Mouse (Mus musculus) small intestine, adult 2 months (tissue): Measurements from ENCODE around the gene Cpsf7. TPM values are rescaled to one million over a fixed set of nuclear protein-coding genes. Genes with fewer than 3 reads are reported as not detected.

ENCODE experiments used
- H3K27ac ChIP-seq: fragments of 200-500 bp; 2 replicates; pipeline ENCODE4 v1.5.1; 2012; ENCODE audit warnings: low read depth, low read length, control low read depth, inconsistent platforms; ENCODE audit not compliant: insufficient read depth
- H3K27me3 ChIP-seq: fragments of 200-500 bp; 2 replicates; pipeline ENCODE4 v1.6.1; 2012; ENCODE audit warnings: mild to moderate bottlenecking, moderate library complexity, low read length, inconsistent platforms; ENCODE audit not compliant: control insufficient read depth, insufficient read depth
- H3K36me3 ChIP-seq: fragments of 200-500 bp; 2 replicates; pipeline ENCODE4 v1.6.1; 2012; ENCODE audit warnings: mild to moderate bottlenecking, low read length, control low read depth, inconsistent platforms; ENCODE audit not compliant: control insufficient read depth, insufficient read depth
- H3K4me1 ChIP-seq: fragments of 200-500 bp; 2 replicates; pipeline ENCODE4 v1.6.1; 2012; ENCODE audit warnings: low read length, inconsistent platforms, mixed read lengths; ENCODE audit not compliant: control insufficient read depth, insufficient read depth, insufficient read length
- H3K4me3 ChIP-seq: fragments of 200-500 bp; 2 replicates; pipeline ENCODE4 v1.5.1; 2012; ENCODE audit warnings: low read depth, mild to moderate bottlenecking, control low read depth, inconsistent platforms, low read length, moderate library complexity
- CTCF ChIP-seq: fragments of 200-500 bp; IDR thresholded peaks from 2 replicates; pipeline ENCODE4 v1.5.1; 2012; ENCODE audit warnings: low read depth, mild to moderate bottlenecking, control low read depth, inconsistent platforms, low read length, moderate library complexity, mixed read lengths; ENCODE audit not compliant: insufficient replicate concordance, insufficient read length; ENCODE audit errors: extremely low read depth
- POLR2A ChIP-seq: fragments of 200-500 bp; IDR thresholded peaks from 2 replicates; pipeline ENCODE4 v1.6.1; 2012; ENCODE audit warnings: low read depth, mild to moderate bottlenecking, control low read depth, inconsistent platforms, low read length, moderate library complexity
- WGBS: fragments of 180-500 bp; shearing (Covaris S2); methylation state at CpG from one replicate; pipeline ENCODE4 v1.1.7; 2018; 5-methylcytosine and 5-hydroxymethylcytosine counted together
- polyA plus RNA-seq: library from polyadenylated mRNA; depleted of rRNA; stranded (reverse); fragments of >200 nt; gene quantifications from 2 replicates; pipeline ENCODE4 v1.2.3, GENCODE M21; 2012

The Cpsf7 gene
- polyA plus RNA-seq, 1 experiment = 24.9 TPM

- no peak overlapping the region for H3K27ac ChIP-seq
- H3K4me3 ChIP-seq = no peak overlapping the region
- peaks cover 6% of the 10 kb centered on the region; the same call in 1 of the 2 replicates for H3K4me1 ChIP-seq
- no peak for TF ChIP-seq CTCF
- no peak for TF ChIP-seq POLR2A
- H3K27me3 ChIP-seq = 0 out of 2 replicates have a peak, but pooled peaks cover 2% of the 10 kb centered on the region
- WGBS = 51% methylated on average over 5 of the region's 5 CpGs
- H3K36me3 ChIP-seq = no peaks in the 10 kb centered on the region
Observed at GRCm38 (mm10) chr19:10560108-10560507, 35.0 kb downstream of the Cpsf7 start.

- no peaks in the 10 kb centered on the region for H3K36me3 ChIP-seq
- TF ChIP-seq CTCF = no peak
- no peak for TF ChIP-seq POLR2A
- H3K4me1 ChIP-seq = no peaks in the 10 kb centered on the region
- H3K27ac ChIP-seq = 0 out of 2 replicates have a peak overlapping the region, but pooled peaks have one; percentile 4
- H3K27me3 ChIP-seq = 0 out of 2 replicates have a peak, but pooled peaks cover 3% of the 10 kb centered on the region
- no peak overlapping the region for H3K4me3 ChIP-seq
- WGBS = 56% methylated on average over 6 of the region's 6 CpGs
Observed at GRCm38 (mm10) chr19:10561558-10562314, 36.7 kb downstream of the Cpsf7 start.

- Histone ChIP-seq H3K27me3 (0 out of 2 replicates have a peak, but pooled peaks cover 3% of the 10 kb centered on the region), H3K36me3 (no peaks in the 10 kb centered on the region), H3K4me3 (no peak overlapping the region), H3K27ac (no peak overlapping the region), H3K4me1 (no peaks in the 10 kb centered on the region)
- no peak for TF ChIP-seq POLR2A
- TF ChIP-seq CTCF = no peak
- 70% methylated on average over 5 of the region's 5 CpGs for WGBS
Observed at GRCm38 (mm10) chr19:10562351-10562750, 37.3 kb downstream of the Cpsf7 start.

GRCm38 (mm10) chr19:10564278-10564677 lies 39.2 kb downstream of the Cpsf7 start:
- Histone ChIP-seq H3K4me1 (no peaks in the 10 kb centered on the region), H3K27me3 (0 out of 2 replicates have a peak, but pooled peaks cover 3% of the 10 kb centered on the region), H3K4me3 (no peak overlapping the region), H3K27ac (no peak overlapping the region), H3K36me3 (no peaks in the 10 kb centered on the region)
- WGBS = 75% methylated on average over 6 of the region's 6 CpGs
- TF ChIP-seq POLR2A = no peak
- no peak for TF ChIP-seq CTCF

GRCm38 (mm10) chr19:10565217-10565616 lies 40.2 kb downstream of the Cpsf7 start:
- Histone ChIP-seq H3K27me3 (0 out of 2 replicates have a peak, but pooled peaks cover 3% of the 10 kb centered on the region), H3K36me3 (no peaks in the 10 kb centered on the region), H3K27ac (no peak overlapping the region), H3K4me1 (no peaks in the 10 kb centered on the region), H3K4me3 (no peak overlapping the region)
- 46% methylated on average over 4 of the region's 4 CpGs for whole genome bisulfite sequencing
- TF ChIP-seq CTCF (no peak), POLR2A (no peak)

GRCm38 (mm10) chr19:10569627-10570026 lies 44.6 kb downstream of the Cpsf7 start:
- Histone ChIP-seq H3K36me3 (peaks cover 6% of the 10 kb centered on the region; the same call in 1 of the 2 replicates), H3K27ac (no peak overlapping the region), H3K4me3 (no peak overlapping the region), H3K4me1 (0 out of 2 replicates have a peak, but pooled peaks cover 2% of the 10 kb centered on the region), H3K27me3 (0 out of 2 replicates have a peak, but pooled peaks cover 3% of the 10 kb centered on the region)
- 92% methylated on average over 6 of the region's 6 CpGs for WGBS
- TF ChIP-seq POLR2A = no peak
- no peak for TF ChIP-seq CTCF

GRCm38 (mm10) chr19:10576690-10577561 lies 51.9 kb downstream of the Cpsf7 start, which contains the start of the genes Cyb561a3 and Tmem138:
TSS of gene Cyb561a3 (plus strand) at chr19:10577172.
TSS of gene Tmem138 (minus strand) at chr19:10577362.
- peaks cover 12% of the 10 kb centered on the region; the same call in 1 of the 2 replicates for H3K36me3 ChIP-seq
- no peaks in the 10 kb centered on the region for H3K27me3 ChIP-seq
- peak within 1 kb of the TSS; percentile 85 for H3K4me3 ChIP-seq
- no peaks in the 10 kb centered on the region for H3K4me1 ChIP-seq
- H3K27ac ChIP-seq = peak within 1 kb of the TSS; percentile 89
- under 1% methylated on average over 44 of the region's 44 CpGs for WGBS
- TF ChIP-seq POLR2A = peak; percentile 95
- no peak for TF ChIP-seq CTCF
